Comparison of ENCODE assay signal across 38 mouse cellular contexts in the genomic region with DNA sequence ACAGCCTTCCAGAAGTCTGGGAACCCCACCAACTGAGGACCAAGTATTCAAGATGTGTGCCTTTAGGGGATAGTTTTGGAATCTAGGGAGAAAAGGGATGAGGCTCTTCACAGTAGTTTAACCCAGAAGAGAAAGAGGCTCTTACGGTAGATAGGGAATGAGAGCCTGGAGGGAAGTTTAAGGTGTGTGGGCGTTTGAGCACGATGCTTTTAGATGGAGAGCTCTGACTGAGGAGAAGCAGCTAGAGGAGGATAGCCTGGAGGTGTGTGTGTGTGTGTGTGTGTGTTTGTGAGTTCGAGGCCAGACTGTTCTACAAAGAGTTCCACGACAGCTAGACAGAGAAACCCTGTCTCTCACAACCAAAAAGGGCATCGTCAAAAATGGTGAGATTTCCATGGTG. TPM values are rescaled to one million over a fixed set of nuclear protein-coding genes. Genes with fewer than 3 reads are reported as not detected.
"Had no signal": no experiment of that assay in that cellular context is flagged by ENCODE, and none has a peak within 500 bp of the region (broad histone marks: within the 10 kb centered on the region; RNA-seq: fewer than 3 reads in every experiment).

No protein-coding gene starts in this region.

- ATAC-seq: liver, embryonic 12.5 days; liver, postnatal 0 days; lung, postnatal 0 days; midbrain, embryonic 13.5 days; midbrain, embryonic 15.5 days; midbrain, embryonic 16.5 days had no signal

- DNase-seq: left cerebral cortex, postnatal 4 days; liver; liver, embryonic 13.5 days; liver, postnatal 0 days; lung, adult 18-20 months; lung, adult 2 months; lung, embryonic 14.5 days; lung, postnatal 10 days; lung, postnatal 14 days; lung, postnatal 36 days; lung, postnatal 4 days; midbrain, embryonic 14.5 days had no signal

- H3K27ac ChIP-seq: limb, embryonic 10.5 days; limb, embryonic 12.5 days; limb, embryonic 13.5 days; limb, embryonic 15.5 days; liver, embryonic 12.5 days; liver, embryonic 13.5 days; liver, embryonic 14.5 days; liver, embryonic 15.5 days; lung, embryonic 15.5 days; macrophage; midbrain, embryonic 10.5 days; midbrain, embryonic 12.5 days; midbrain, embryonic 13.5 days; midbrain, embryonic 15.5 days; neural tube, embryonic 12.5 days had no signal

- H3K4me3 ChIP-seq: limb, embryonic 10.5 days; limb, embryonic 12.5 days; limb, embryonic 13.5 days; limb, embryonic 15.5 days; liver, embryonic 12.5 days; liver, embryonic 13.5 days; liver, embryonic 15.5 days; lung, embryonic 15.5 days; megakaryocyte, embryonic 14.5 days; midbrain, embryonic 10.5 days; midbrain, embryonic 12.5 days; midbrain, embryonic 13.5 days; midbrain, embryonic 15.5 days; myocyte; neural tube, embryonic 12.5 days had no signal

RNA-seq across cellular contexts. Expression of a gene that starts 47.0 kb away (rescaled TPM):
- total RNA-seq: megakaryocyte progenitor cell, adult 5-6 weeks; megakaryocyte, adult 5-6 weeks; megakaryocyte-erythroid progenitor cell, adult 5-6 weeks; midbrain, postnatal 0 days; monocyte, adult 5-6 weeks had no signal

RNA-seq across cellular contexts. Expression of a gene that starts 59.0 kb away (rescaled TPM):
- total RNA-seq: left cerebral cortex, postnatal 10 days; left cerebral cortex, postnatal 36 days; left cerebral cortex, postnatal 4 days; liver, adult 2 months; megakaryocyte progenitor cell, adult 5-6 weeks; megakaryocyte, adult 5-6 weeks; megakaryocyte-erythroid progenitor cell, adult 5-6 weeks; midbrain, postnatal 0 days; monocyte, adult 5-6 weeks had no signal
